Comparison of ENCODE assay signal across 8 mouse cellular contexts in the genomic region with DNA sequence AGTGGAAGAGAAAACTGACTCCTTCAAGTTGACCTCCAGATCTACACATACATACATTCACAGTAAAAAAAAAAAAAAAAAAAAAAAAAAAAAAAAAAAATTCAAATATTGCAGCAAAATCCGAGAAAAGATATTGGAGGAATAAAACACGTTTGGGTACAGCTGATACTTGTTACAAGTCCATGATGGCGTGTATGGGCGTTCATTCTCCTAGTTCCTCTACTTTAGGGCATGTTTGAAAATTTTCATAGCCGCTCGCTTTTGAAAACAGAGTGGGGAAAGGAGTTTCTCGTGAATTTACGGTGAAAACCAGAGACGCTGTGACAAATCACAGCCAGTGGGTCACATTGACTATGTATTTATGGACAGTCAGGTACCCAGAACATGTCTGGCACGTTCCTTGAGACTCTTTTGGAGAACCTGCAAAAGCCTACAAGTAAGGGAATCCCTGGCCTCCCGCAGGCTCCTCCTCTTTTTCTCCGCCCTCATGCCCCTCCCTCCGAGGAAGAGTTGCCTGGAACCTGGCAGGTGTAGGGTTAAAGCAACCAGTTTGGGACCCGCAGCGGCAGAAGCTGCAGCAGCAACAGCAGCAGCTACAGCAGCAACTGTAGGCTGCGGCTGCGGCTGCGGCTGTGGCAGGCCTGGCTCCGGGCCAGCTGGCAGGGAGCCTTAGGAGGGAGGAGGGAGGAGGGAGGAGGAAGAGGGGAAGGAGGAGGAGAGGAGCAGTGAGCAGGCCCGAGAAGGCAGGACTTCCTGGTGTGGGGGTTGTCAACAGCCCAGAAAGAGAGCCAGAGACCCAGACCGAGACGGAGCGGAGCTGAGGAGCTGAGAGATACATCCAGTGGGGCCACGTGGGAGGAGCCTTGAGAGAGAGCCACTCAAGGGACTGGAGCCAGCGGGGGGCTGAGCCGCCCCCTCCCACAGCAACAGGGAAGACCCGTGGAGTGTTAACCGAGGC. TPM values are rescaled to one million over a fixed set of nuclear protein-coding genes. Genes with fewer than 3 reads are reported as not detected.
DNase-seq lines count a peak whose midpoint lies in the region; ATAC-seq and TF ChIP-seq lines count a peak whose summit lies in the region.

A gene (plus strand): TSS at position 517 of the 958 bp plus-strand sequence.

- H3K4me2 ChIP-seq in heart, embryonic 14.5 days (ENCODE audit: low read length) = peak within 1 kb of the TSS; percentile 99
- peak within 1 kb of the TSS; percentile 100 for H3K4me2 ChIP-seq in liver, embryonic 14.5 days (ENCODE audit: low read depth)
- peak within 1 kb of the TSS; percentile 98 for H3K4me2 ChIP-seq in stomach, embryonic 16.5 days (ENCODE audit: low read depth, low read length)

- H3K36me3 ChIP-seq in E14TG2a.4 (ENCODE audit: insufficient read depth, low read length) = no peaks in the 10 kb centered on the region
- peaks cover 6% of the 10 kb centered on the region for H3K36me3 ChIP-seq in forebrain, embryonic 10.5 days (replicated peaks)
- peaks cover 7% of the 10 kb centered on the region for H3K36me3 ChIP-seq in heart, embryonic 14.5 days (ENCODE audit: control insufficient read depth, insufficient read depth, low read length)
- H3K36me3 ChIP-seq in liver, embryonic 14.5 days (replicated peaks; ENCODE audit: control insufficient read depth, insufficient read depth, low read depth) = peaks cover 3% of the 10 kb centered on the region; the same call in 1 of the 2 replicates
- no peaks in the 10 kb centered on the region for H3K36me3 ChIP-seq in stomach, embryonic 16.5 days (ENCODE audit: control insufficient read depth, insufficient read depth, low read length)

- TF ChIP-seq CTCF in E14TG2a.4 (conservative IDR thresholded peaks at IDR 0.05; ENCODE audit: low read length) = no peak
- no peak for TF ChIP-seq CTCF in liver, embryonic 14.5 days (IDR thresholded peaks at IDR 0.05; ENCODE audit: low read depth)

- 5% methylated on average over 28 of the region's 28 CpGs for WGBS in forebrain, embryonic 10.5 days
- 5% methylated on average over 28 of the region's 28 CpGs for WGBS in heart, embryonic 14.5 days
- WGBS in liver, embryonic 14.5 days (ENCODE audit: insufficient replicate concordance) = 5% methylated on average over 28 of the region's 28 CpGs
- WGBS in stomach, embryonic 16.5 days = 2% methylated on average over 28 of the region's 28 CpGs

- peak within 1 kb of the TSS; percentile 90 for H3K9ac ChIP-seq in heart, embryonic 14.5 days (ENCODE audit: low read length)
- peak within 1 kb of the TSS; percentile 94 for H3K9ac ChIP-seq in liver, embryonic 14.5 days (replicated peaks)
- peak within 1 kb of the TSS; percentile 96 for H3K9ac ChIP-seq in stomach, embryonic 16.5 days (ENCODE audit: low read length)

- H3K4me1 ChIP-seq in E14TG2a.4 (replicated peaks; ENCODE audit: low read depth, low read length) = peaks cover 73% of the 10 kb centered on the region
- H3K4me1 ChIP-seq in forebrain, embryonic 10.5 days = peaks cover 69% of the 10 kb centered on the region
- H3K4me1 ChIP-seq in heart, embryonic 14.5 days (ENCODE audit: control insufficient read depth in 2 of 2, insufficient read depth in 2 of 2, low read length in 2 of 2) = peaks cover 13 to 35% of the 10 kb centered on the region in 2 experiments
- H3K4me1 ChIP-seq in liver, embryonic 14.5 days (replicated peaks; ENCODE audit: control insufficient read depth in 2 of 2, insufficient read depth in 2 of 2, low read length in 1 of 2) = peaks cover 31 to 37% of the 10 kb centered on the region in 2 experiments
- peaks cover 21% of the 10 kb centered on the region for H3K4me1 ChIP-seq in stomach, embryonic 16.5 days (ENCODE audit: control insufficient read depth, insufficient read depth, low read length)

- DNase-seq in c-Kit-positive CD71-negative TER-119-negative erythroid progenitor cells, embryonic 14.5 days (ENCODE audit: low read depth) = peak; percentile 68
- DNase-seq in forebrain, embryonic 10.5 days (ENCODE audit: extremely low spot score, low spot score) = peak; percentile 86
- peak; percentile 94 for DNase-seq in kidney, postnatal 14 days
- DNase-seq in liver, embryonic 14.5 days (ENCODE audit: low read depth in 3 of 3, low spot score in 3 of 3) = peak; percentile 69 to 78 (median 72)
- peak; percentile 91 for DNase-seq in neural tube, embryonic 10.5 days (ENCODE audit: extremely low spot score, low spot score)

- H3K9me3 ChIP-seq in E14TG2a.4 (ENCODE audit: low read length) = no peaks in the 10 kb centered on the region
- no peaks in the 10 kb centered on the region for H3K9me3 ChIP-seq in forebrain, embryonic 10.5 days
- H3K9me3 ChIP-seq in heart, embryonic 14.5 days (ENCODE audit: control insufficient read depth, low read length) = no peaks in the 10 kb centered on the region
- no peaks in the 10 kb centered on the region for H3K9me3 ChIP-seq in liver, embryonic 14.5 days (ENCODE audit: control insufficient read depth, low read length)
- no peaks in the 10 kb centered on the region for H3K9me3 ChIP-seq in stomach, embryonic 16.5 days (replicated peaks; ENCODE audit: control insufficient read depth, low read length)

- TF ChIP-seq EP300 in liver, embryonic 14.5 days (IDR thresholded peaks at IDR 0.05; ENCODE audit: low read depth) = peak; percentile 49; the same call in 1 of the 2 replicates

- ATAC-seq in heart, embryonic 14.5 days (ENCODE audit: insufficient number of reproducible peaks, insufficient read depth, low FRiP score, low read depth) = peak; percentile 87
- ATAC-seq in liver, embryonic 14.5 days (ENCODE audit: insufficient read depth) = peak; percentile 76
- peak; percentile 92 for ATAC-seq in stomach, embryonic 16.5 days (ENCODE audit: insufficient read depth, low FRiP score)

- H3K27ac ChIP-seq in forebrain, embryonic 10.5 days = peak within 1 kb of the TSS; percentile 94
- peak within 1 kb of the TSS; percentile 96 to 98 for H3K27ac ChIP-seq in heart, embryonic 14.5 days (replicated peaks in 1 of 2; ENCODE audit: control insufficient read depth in 1 of 2, insufficient read depth in 1 of 2, low read depth in 2 of 2, low read length in 2 of 2)
- peak within 1 kb of the TSS; percentile 98 for H3K27ac ChIP-seq in liver, embryonic 14.5 days
- peak within 1 kb of the TSS; percentile 99 for H3K27ac ChIP-seq in stomach, embryonic 16.5 days (ENCODE audit: low read length)

- peak within 1 kb of the TSS; percentile 81 for H3K4me3 ChIP-seq in E14TG2a.4 (replicated peaks; ENCODE audit: low read length)
- H3K4me3 ChIP-seq in forebrain, embryonic 10.5 days = peak within 1 kb of the TSS; percentile 80
- peak within 1 kb of the TSS; percentile 87 to 88 for H3K4me3 ChIP-seq in heart, embryonic 14.5 days (ENCODE audit: control insufficient read depth in 1 of 2, insufficient read depth in 1 of 2, low read depth in 1 of 2, low read length in 2 of 2)
- peak within 1 kb of the TSS; percentile 81 to 96 for H3K4me3 ChIP-seq in liver, embryonic 14.5 days (ENCODE audit: insufficient read depth in 1 of 2, low read depth in 2 of 2, low read length in 2 of 2)
- peak within 1 kb of the TSS; percentile 88 for H3K4me3 ChIP-seq in stomach, embryonic 16.5 days (replicated peaks; ENCODE audit: low read length)

- peaks cover 3% of the 10 kb centered on the region; the same call in 1 of the 2 replicates for H3K27me3 ChIP-seq in E14TG2a.4 (ENCODE audit: insufficient read depth, low read length)
- 0 out of 2 replicates have a peak, but pooled peaks cover 7% of the 10 kb centered on the region for H3K27me3 ChIP-seq in forebrain, embryonic 10.5 days (ENCODE audit: poor library complexity, severe bottlenecking)
- no peaks in the 10 kb centered on the region for H3K27me3 ChIP-seq in heart, embryonic 14.5 days (ENCODE audit: control insufficient read depth, insufficient read depth, low read length)
- H3K27me3 ChIP-seq in liver, embryonic 14.5 days (ENCODE audit: control insufficient read depth, insufficient read depth, low read length) = no peaks in the 10 kb centered on the region
- no peaks in the 10 kb centered on the region for H3K27me3 ChIP-seq in stomach, embryonic 16.5 days (ENCODE audit: control insufficient read depth, insufficient read depth, low read length)

RNA-seq across cellular contexts. Expression of the gene that starts here (rescaled TPM):
- 71.0 and 72.0 TPM in 2 replicates for polyA plus RNA-seq in forebrain, embryonic 10.5 days (2016; fragmentation: Nextera tagmentation; extraction: Ambion mirVana)
- 144 and 147 TPM in 2 replicates for polyA plus RNA-seq in heart, embryonic 14.5 days (2014; fragmentation: Nextera tagmentation; extraction: Ambion mirVana)
- polyA plus RNA-seq in liver, embryonic 14.5 days (2012; rRNA removed) = 23.0 and 26.8 TPM in 2 replicates
- polyA plus RNA-seq in liver, embryonic 14.5 days (2014; fragmentation: Nextera tagmentation; extraction: Ambion mirVana) = 49.7 and 62.2 TPM in 2 replicates
- 115 and 119 TPM in 2 replicates for polyA plus RNA-seq in stomach, embryonic 16.5 days (2015; fragmentation: Nextera tagmentation; extraction: Ambion mirVana)

Comparison
In these comparisons a context has a peak if more than half of its experiments do, and no peak if none do; other contexts are left out.
1. Peak in every context shown above with its lines: DNase-seq, ATAC-seq, H3K4me3 ChIP-seq and H3K27ac ChIP-seq.